Mouse (Mus musculus): ENCODE results near the gene Nebl. TPM values are rescaled to one million over a fixed set of nuclear protein-coding genes. Genes with fewer than 3 reads are reported as not detected.

Gene Nebl
- 0.38 and 1.3 TPM in 2 replicates for polyA plus RNA-seq (2012; ENCODE audit: insufficient read depth, insufficient read length, missing spikeins)

DNA sequence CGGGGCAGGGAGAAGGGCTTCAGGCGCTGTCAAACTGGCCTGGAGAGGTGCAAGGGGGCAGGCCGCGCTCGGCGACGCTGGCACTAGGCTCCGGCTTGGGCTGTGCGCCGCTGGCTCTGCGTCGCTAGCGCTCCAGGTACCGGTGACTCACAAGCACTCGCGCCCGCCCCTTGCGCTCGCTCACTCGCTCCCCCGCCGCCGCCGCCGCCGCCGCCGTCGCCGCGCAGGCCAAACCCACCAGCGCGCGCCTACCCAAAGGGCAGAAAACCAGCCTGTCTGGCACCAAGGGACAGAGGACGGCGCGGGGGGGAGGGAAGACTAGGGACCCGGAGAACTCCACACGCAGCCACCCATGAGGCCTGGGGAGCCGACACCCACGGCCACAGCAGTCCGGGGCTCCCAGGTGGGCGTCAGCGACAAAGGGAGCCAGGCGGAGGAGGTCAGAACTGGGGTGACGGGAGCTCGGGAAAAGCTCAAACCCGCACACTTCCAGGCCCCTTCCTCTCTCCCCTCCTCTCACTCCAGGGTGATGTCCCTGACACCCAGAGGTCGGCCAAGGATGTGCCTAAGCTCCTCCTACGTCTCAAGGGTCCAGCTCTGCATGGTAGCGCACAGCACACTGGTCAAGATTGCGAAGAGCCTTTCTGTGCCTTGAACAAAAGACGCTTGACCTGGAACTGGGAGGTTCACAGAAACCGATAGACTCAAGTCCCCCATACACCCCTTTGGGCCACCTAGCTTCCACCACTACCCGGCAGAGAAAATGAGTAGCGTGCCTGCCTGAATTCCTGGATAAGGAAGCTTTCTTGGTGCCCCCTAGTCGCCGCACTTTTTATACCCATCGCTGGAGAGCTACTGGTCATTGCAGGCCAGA is at the start of gene Nebl:
TSS of gene Nebl (minus strand) at position 508 of the 874 bp plus-strand sequence.
- no peak within 1 kb of the TSS for H3K27ac ChIP-seq (replicated peaks; ENCODE audit: low read depth, low read length)
- peak within 1 kb of the TSS; percentile 23 for H3K4me3 ChIP-seq (ENCODE audit: insufficient read depth, low read depth, low read length)

GRCm38 (mm10) chr2:17770246-17770825 is 39.1 kb upstream of the Nebl start:
- H3K4me3 ChIP-seq (ENCODE audit: insufficient read depth, low read depth, low read length) = no peak overlapping the region
- H3K4me1 ChIP-seq (ENCODE audit: control insufficient read depth, insufficient read depth, insufficient read length, low read length) = no peaks in the 10 kb centered on the region
- no peak overlapping the region for H3K27ac ChIP-seq (replicated peaks; ENCODE audit: low read depth, low read length)

More for the DNA sequence above, at the start of gene Nebl:
- H3K4me1 ChIP-seq (ENCODE audit: control insufficient read depth, insufficient read depth, insufficient read length, low read length) = no peaks in the 10 kb centered on the region

DNA sequence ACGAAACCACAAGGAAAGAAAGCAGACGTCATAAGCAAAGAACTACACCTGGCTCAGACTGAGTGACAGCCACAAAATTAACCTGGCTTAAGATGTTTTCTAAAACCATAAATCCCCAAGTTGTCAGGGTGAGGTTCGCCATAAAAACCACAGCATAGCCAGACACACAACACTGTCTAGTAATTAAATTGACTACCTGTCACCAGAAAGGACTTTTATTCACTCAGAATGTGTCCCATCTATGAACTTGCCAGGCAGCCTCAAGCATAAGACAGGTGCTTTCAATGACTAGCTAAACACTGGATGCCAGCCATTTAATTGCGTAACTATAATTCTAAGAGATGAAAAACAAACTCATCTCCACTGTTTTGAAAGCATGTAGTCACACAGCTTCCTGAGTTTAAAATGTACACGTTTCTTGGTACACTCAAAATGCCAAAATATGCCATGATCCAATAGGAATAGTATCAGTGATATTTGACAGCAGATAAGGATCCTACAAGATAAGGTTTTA is 38.0 kb upstream of the Nebl start:
- no peak overlapping the region for H3K4me3 ChIP-seq (ENCODE audit: insufficient read depth, low read depth, low read length)
- H3K4me1 ChIP-seq (ENCODE audit: control insufficient read depth, insufficient read depth, insufficient read length, low read length) = no peaks in the 10 kb centered on the region
- H3K27ac ChIP-seq (replicated peaks; ENCODE audit: low read depth, low read length) = no peak overlapping the region

- Histone ChIP-seq H3K27ac (replicated peaks; ENCODE audit: low read depth, low read length) (no peak overlapping the region), H3K4me1 (ENCODE audit: control insufficient read depth, insufficient read depth, insufficient read length, low read length) (no peaks in the 10 kb centered on the region)
These were observed 25.0 kb upstream of the Nebl start for GRCm38 (mm10) chr2:17756271-17756670.

DNA sequence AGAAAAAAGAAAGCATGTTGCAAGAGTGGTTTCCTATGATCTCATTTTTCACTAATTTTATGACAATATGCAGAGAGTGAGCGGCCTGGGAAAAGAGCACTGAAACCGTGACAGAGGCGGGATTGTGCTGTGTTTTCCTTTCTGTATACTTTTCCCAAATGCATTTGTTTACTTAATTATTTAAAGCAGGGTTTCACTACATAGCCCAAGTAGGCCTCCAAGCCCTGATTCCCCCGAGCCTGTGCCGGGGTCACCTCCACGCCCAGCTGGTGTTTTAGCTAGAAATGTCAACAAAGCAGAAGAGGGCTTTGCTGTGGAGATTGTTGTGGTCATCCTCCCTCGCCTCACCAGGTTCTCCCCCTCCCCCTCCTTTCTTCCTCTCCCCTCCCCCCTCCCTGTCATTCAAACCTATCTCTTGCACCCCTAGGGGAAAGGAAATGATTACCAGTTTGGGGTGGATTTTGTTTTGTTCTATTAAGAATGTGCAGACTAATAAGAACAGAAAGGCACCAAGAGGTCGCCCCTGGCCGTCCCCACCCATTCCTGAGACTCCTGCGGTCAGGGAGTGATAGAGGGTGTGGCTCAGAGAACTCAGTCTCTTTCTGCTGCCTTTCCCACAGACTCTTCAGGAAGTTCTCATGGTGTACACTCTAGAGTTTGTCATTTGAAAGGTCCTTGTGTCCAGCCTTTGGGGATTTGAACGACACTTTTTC is 10.9 kb upstream of the Nebl start:
- no peak overlapping the region for H3K4me3 ChIP-seq (ENCODE audit: insufficient read depth, low read depth, low read length)
- H3K4me1 ChIP-seq (ENCODE audit: control insufficient read depth, insufficient read depth, insufficient read length, low read length) = peaks cover 3% of the 10 kb centered on the region
- H3K27ac ChIP-seq (replicated peaks; ENCODE audit: low read depth, low read length) = no peak overlapping the region

More at GRCm38 (mm10) chr2:17756271-17756670, 25.0 kb upstream of the Nebl start:
- H3K4me3 ChIP-seq (ENCODE audit: insufficient read depth, low read depth, low read length) = no peak overlapping the region

DNA sequence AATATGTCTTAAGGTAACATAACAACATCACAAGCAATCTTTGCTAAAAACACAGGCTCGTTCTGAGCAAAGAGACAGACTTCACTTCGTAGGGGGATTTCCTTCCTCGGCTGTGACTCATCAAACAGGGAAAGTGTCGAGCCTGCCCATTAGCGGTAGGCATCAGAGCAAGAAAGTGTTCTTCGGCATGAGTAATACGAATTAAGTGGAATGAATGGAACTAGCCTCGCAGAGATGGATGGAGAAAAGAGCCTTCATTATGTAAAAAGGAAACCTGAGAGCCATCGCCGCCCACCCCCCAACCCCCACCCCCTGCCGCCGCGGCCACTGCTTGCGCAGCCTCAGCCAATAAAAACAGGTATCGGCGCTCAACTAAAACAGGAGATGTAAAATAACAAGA is 10.3 kb upstream of the Nebl start:
- H3K27ac ChIP-seq (replicated peaks; ENCODE audit: low read depth, low read length) = no peak overlapping the region
- H3K4me1 ChIP-seq (ENCODE audit: control insufficient read depth, insufficient read depth, insufficient read length, low read length) = peaks cover 3% of the 10 kb centered on the region
- H3K4me3 ChIP-seq (ENCODE audit: insufficient read depth, low read depth, low read length) = peak overlapping the region; percentile 13; the same call in 1 of the 2 replicates

DNA sequence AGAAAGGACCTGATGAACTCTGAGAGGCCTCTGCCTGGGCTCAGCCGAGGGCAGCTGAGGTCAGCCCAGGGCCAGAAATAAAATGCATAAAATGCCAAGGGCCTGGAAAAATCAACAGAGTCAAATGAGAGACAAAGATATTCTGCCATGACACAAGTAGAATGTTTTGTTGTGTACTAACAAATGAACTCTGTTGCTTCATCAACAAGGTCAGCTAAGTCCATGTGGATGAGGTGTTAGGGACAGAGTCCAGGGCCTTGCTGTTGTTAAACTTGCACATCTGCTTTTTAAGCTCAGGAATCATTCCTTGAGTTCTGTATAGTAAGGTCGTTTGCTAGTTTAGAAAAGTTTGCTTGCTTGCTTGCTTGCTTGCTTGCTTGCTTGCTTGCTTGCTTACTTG is 9.2 kb upstream of the Nebl start:
- peaks cover 3% of the 10 kb centered on the region for H3K4me1 ChIP-seq (ENCODE audit: control insufficient read depth, insufficient read depth, insufficient read length, low read length)
- no peak overlapping the region for H3K4me3 ChIP-seq (ENCODE audit: insufficient read depth, low read depth, low read length)
- H3K27ac ChIP-seq (replicated peaks; ENCODE audit: low read depth, low read length) = no peak overlapping the region

GRCm38 (mm10) chr2:17732210-17732609 is 946 bp upstream of the Nebl start:
- no peaks in the 10 kb centered on the region for H3K4me1 ChIP-seq (ENCODE audit: control insufficient read depth, insufficient read depth, insufficient read length, low read length)
- no peak overlapping the region for H3K27ac ChIP-seq (replicated peaks; ENCODE audit: low read depth, low read length)
- no peak overlapping the region for H3K4me3 ChIP-seq (ENCODE audit: insufficient read depth, low read depth, low read length)

GRCm38 (mm10) chr2:17731831-17732200 is 552 bp upstream of the Nebl start:
- H3K4me3 ChIP-seq (ENCODE audit: insufficient read depth, low read depth, low read length) = no peak overlapping the region
- H3K4me1 ChIP-seq (ENCODE audit: control insufficient read depth, insufficient read depth, insufficient read length, low read length) = no peaks in the 10 kb centered on the region
- H3K27ac ChIP-seq (replicated peaks; ENCODE audit: low read depth, low read length) = no peak overlapping the region

DNA sequence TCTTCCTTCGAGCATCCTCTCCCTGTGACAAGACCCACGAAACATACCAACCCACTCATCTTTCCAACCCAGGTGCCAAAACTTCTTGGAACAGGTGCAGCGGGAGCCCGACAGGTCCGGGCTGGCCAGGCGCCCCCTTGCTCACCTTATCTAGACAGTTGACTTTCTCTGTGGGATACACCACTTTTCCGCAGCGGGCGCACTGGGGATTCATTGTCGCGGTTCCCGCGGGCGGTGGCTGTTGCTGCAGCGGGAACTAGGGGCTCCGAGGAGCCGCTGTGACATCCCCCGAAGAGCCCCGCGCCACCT is 662 bp downstream of the Nebl start:
- Histone ChIP-seq H3K4me3 (ENCODE audit: insufficient read depth, low read depth, low read length) (peak overlapping the region; percentile 23), H3K27ac (replicated peaks; ENCODE audit: low read depth, low read length) (no peak overlapping the region), H3K4me1 (ENCODE audit: control insufficient read depth, insufficient read depth, insufficient read length, low read length) (no peaks in the 10 kb centered on the region)

DNA sequence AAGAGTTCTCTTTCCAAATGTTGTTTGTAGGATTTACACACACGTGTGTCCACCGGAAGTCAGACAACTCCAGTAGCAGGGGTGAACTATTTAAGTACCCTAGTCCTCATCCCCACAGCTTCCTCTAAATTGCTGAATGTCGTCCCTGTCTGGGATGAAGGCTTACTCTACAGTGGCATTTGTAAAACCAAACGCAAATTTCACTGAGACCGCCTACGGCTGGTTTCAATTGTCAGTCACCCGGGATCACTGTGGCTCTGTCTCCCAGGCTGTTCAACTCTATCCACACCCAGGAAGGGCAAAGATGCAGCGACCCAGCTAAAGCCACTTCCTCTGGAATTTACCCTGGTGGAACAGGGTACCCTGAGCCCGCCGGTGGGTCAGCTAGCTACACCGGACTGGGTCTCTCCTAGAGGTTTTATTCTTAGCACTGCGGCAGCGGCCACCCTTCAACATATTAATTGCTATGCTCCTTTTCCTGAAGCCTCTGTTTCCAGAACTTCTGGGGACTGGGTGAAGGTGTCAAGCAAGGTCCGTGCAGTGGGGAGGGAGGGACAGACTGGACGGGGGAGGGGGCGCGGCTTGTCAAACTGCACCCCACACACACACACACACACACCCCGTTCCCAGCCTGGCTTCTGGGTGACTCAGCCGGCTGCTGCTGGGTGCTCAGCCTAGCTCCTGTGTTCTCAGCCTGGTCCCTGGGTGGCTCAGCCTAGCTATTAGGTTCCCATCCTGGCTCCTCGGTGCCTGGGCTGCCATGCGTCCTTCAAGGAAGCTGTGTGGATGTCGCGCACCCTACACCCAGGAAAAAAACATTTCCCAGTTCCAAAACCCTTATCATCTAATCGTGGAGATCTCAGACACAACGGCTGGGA is 1.3 kb downstream of the Nebl start:
- H3K27ac ChIP-seq (replicated peaks; ENCODE audit: low read depth, low read length) = no peak overlapping the region
- H3K4me3 ChIP-seq (ENCODE audit: insufficient read depth, low read depth, low read length) = peak overlapping the region; percentile 24

DNA sequence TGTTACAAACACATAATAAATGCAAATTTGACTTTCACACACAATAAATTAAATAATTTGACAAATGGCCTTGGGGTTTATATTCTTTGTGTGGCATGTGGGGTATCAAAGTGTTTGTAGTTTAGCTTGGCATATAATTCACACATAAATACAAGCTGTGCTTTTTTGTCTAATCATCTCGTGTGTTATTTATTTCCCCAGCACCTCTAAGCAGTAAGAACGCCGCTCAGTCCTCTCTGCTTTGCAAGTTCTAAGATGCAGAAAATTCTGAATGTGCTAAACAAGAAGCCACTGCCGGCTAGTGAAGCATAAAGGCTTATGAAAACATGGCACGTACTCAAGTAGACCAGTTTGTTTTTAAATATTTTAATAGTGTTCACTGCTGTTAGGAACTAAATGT is 6.9 kb downstream of the Nebl start:
- no peak overlapping the region for H3K4me3 ChIP-seq (ENCODE audit: insufficient read depth, low read depth, low read length)
- H3K27ac ChIP-seq (replicated peaks; ENCODE audit: low read depth, low read length) = no peak overlapping the region
- no peaks in the 10 kb centered on the region for H3K4me1 ChIP-seq (ENCODE audit: control insufficient read depth, insufficient read depth, insufficient read length, low read length)

More for the DNA sequence above, 1.3 kb downstream of the Nebl start:
- no peaks in the 10 kb centered on the region for H3K4me1 ChIP-seq (ENCODE audit: control insufficient read depth, insufficient read depth, insufficient read length, low read length)

DNA sequence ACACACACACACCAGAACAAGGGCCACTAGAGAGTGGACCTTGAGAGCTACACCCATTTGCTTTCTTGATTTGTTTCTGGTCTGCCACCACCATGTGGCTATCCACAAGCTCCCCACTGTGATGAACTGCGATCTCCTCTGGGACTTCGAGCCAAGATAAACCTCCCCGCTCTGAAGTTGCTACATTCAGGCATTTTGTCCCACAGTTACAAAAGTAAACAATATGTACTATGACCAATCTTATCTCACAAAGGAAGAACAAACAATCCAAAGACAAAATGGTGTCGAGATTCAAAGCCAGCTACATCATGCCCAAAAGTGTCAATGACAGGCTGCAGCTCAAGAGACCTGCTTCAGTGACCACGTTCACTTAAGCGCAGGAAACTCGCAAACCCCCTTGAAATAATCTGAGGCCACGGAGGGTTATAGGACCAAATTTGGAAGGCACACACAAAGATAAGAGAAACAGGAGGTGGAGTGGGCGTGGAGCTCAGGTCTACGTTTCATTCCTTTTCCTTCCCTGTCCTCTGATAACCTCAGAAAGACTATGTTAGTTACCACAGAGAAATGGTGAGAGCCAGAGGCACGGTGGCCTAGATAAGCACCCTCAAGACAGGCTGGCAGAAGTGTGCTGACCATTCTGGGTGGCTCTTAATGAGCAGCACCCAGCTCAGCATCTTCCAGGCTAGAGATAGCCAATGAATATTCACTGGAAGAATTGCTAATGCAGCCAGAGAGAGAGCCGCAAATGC is 7.8 kb downstream of the Nebl start:
- H3K4me1 ChIP-seq (ENCODE audit: control insufficient read depth, insufficient read depth, insufficient read length, low read length) = no peaks in the 10 kb centered on the region
- H3K4me3 ChIP-seq (ENCODE audit: insufficient read depth, low read depth, low read length) = no peak overlapping the region
- no peak overlapping the region for H3K27ac ChIP-seq (replicated peaks; ENCODE audit: low read depth, low read length)

- Histone ChIP-seq H3K4me1 (ENCODE audit: control insufficient read depth, insufficient read depth, insufficient read length, low read length) (no peaks in the 10 kb centered on the region), H3K4me3 (ENCODE audit: insufficient read depth, low read depth, low read length) (no peak overlapping the region), H3K27ac (replicated peaks; ENCODE audit: low read depth, low read length) (no peak overlapping the region)
These were observed 10.0 kb downstream of the Nebl start for GRCm38 (mm10) chr2:17721177-17721715.
